Mouse (Mus musculus): ENCODE data around the gene Bap1. TPM values are rescaled to one million over a fixed set of nuclear protein-coding genes. Genes with fewer than 3 reads are reported as not detected.

The Bap1 gene
- polyA plus RNA-seq, 1 experiment from 2014 or later: 124 TPM

DNA sequence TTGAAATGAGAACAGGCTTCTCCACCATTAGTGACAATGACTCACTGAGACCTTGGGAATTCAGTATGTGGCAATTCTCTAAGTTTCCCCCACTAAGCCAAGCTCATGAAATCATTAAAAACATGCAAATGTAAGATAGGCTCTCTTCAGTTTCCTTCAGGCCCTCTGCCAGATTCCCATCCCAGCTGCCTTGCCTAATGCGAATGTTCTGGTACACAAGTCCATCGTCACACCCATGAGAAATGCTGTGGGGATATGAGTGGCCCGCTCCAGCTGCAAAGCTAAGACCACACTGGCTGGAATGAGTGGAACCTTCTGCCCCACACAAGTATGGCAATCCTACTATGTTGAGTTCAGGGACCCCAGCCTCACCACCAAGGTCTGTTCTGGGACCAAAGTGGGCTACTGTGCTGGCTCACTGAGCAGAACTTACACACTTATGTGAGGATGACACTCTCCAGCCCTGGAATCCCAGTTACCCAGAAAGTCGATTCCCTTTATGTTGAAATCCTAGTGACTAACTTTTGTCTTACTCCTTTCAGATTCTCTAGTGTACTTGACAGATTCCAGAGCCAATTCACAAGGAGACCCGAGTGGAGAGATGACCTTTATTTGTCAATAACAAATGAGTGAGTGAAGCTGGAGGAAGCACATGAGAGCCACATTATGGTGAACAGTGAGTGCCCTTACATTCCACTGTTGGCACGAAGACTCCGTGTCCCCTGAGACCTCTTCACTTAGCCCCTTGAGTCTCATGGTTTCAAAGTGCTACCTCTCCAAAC lies 14.0 kb upstream of the Bap1 start:
- Histone ChIP-seq H3K27ac (replicated peaks) (no peak overlapping the region), H3K9me3 (no peaks in the 10 kb centered on the region), H3K4me3 (no peak overlapping the region), H3K4me1 (no peaks in the 10 kb centered on the region), H3K9ac (replicated peaks) (no peak overlapping the region), H3K36me3 (no peaks in the 10 kb centered on the region), H3K4me2 (replicated peaks) (no peak overlapping the region), H3K27me3 (no peaks in the 10 kb centered on the region)
- WGBS: 87% methylated on average over 7 of the region's 7 CpGs
- no peak for ATAC-seq (ENCODE audit: low FRiP score, low read depth)

DNA sequence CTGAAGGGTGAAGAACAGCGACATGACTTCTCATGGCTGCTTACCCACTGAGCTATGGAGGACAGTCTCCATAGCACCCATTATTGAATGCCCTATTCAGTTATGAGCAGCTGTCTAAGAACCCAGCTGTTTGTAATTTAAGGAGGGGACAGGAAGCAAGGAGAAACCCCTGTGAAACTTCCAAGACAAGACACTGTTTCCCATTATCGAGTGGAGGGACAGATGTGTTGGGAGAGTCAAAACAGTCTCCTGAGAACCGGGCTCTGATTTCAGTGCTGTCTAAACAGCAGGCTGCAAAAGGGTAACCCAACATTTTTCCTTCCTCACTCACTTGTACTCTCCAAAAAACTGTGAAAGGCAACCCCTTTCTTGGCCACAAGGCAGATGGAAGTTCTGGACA lies 10.7 kb upstream of the Bap1 start:
- WGBS: 75% methylated on average over 3 of the region's 3 CpGs
- no peaks in the 10 kb centered on the region for H3K9me3 ChIP-seq
- no peak overlapping the region for H3K4me2 ChIP-seq (replicated peaks)
- ATAC-seq (ENCODE audit: low FRiP score, low read depth): no peak
- no peak overlapping the region for H3K4me3 ChIP-seq
- H3K9ac ChIP-seq (replicated peaks): no peak overlapping the region
- H3K27ac ChIP-seq (replicated peaks): no peak overlapping the region
- no peaks in the 10 kb centered on the region for H3K27me3 ChIP-seq
- H3K4me1 ChIP-seq: no peaks in the 10 kb centered on the region
- H3K36me3 ChIP-seq: no peaks in the 10 kb centered on the region

GRCm38 (mm10) chr14:31244777-31245176 lies 6.5 kb upstream of the Bap1 start:
- Histone ChIP-seq H3K27ac (replicated peaks) (no peak overlapping the region), H3K4me2 (replicated peaks) (no peak overlapping the region), H3K9ac (replicated peaks) (no peak overlapping the region), H3K27me3 (no peaks in the 10 kb centered on the region), H3K4me3 (no peak overlapping the region), H3K36me3 (no peaks in the 10 kb centered on the region), H3K9me3 (no peaks in the 10 kb centered on the region), H3K4me1 (no peaks in the 10 kb centered on the region)
- 88% methylated on average over 1 of the region's 1 CpGs for WGBS
- ATAC-seq (ENCODE audit: low FRiP score, low read depth): no peak

- no peak overlapping the region for H3K4me2 ChIP-seq (replicated peaks)
- 76% methylated on average over 1 of the region's 1 CpGs for WGBS
- no peaks in the 10 kb centered on the region for H3K36me3 ChIP-seq
Measured at GRCm38 (mm10) chr14:31245946-31246345, 5.3 kb upstream of the Bap1 start.

GRCm38 (mm10) chr14:31248396-31248795 lies 2.9 kb upstream of the Bap1 start:
- ATAC-seq (ENCODE audit: low FRiP score, low read depth): no peak
- Histone ChIP-seq H3K27ac (replicated peaks) (no peak overlapping the region), H3K27me3 (no peaks in the 10 kb centered on the region), H3K36me3 (peaks cover 6% of the 10 kb centered on the region), H3K4me1 (peaks cover 9% of the 10 kb centered on the region), H3K4me3 (no peak overlapping the region), H3K9ac (replicated peaks) (no peak overlapping the region), H3K4me2 (replicated peaks) (no peak overlapping the region), H3K9me3 (no peaks in the 10 kb centered on the region)
- WGBS: 91% methylated on average over 6 of the region's 6 CpGs

More at GRCm38 (mm10) chr14:31245946-31246345, 5.3 kb upstream of the Bap1 start:
- Histone ChIP-seq H3K27ac (replicated peaks) (no peak overlapping the region), H3K9ac (replicated peaks) (no peak overlapping the region), H3K9me3 (no peaks in the 10 kb centered on the region), H3K27me3 (no peaks in the 10 kb centered on the region), H3K4me1 (no peaks in the 10 kb centered on the region), H3K4me3 (no peak overlapping the region)
- no peak for ATAC-seq (ENCODE audit: low FRiP score, low read depth)

DNA sequence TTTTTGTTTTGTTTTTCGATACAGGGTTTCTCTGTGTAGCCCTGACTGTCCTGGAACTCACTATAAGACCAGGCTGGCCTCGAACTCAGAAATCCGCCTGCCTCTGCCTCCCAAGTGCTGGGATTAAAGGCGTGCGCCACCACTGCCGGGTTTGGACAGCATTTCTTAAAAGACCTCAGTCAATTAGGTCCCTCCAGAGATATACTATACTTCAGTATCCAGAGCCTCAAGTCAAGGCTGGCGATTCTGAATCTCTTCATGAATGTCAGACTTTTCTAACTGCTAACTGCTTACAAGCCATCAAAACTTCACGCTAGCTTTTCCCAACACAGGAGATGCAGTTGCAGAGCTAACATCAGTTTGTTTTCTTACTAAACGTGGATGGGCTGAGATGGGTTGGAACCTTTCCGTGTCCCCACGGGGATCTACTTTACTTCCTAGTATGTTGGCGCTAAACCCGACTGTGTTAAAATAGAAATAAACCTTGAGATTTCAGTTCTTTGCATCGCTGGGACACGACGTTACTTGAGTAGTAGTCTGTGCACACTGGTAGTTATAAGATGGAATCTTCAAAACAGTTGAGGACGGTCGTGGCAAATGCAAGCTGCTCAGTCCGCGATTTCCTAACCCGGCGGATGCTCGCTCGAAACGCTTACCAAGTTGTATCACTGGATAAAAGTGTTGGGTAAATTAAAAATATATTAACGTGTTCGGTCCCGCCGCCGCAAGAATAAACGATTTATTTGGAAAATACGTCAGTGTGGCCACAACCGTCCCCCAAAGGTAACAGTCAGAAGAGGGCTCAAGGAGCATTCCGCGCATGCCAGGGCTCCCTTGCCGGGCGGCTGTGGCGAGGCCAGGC lies 797 bp upstream of the Bap1 start:
- 22% methylated on average over 38 of the region's 38 CpGs for whole genome bisulfite sequencing
- no peaks in the 10 kb centered on the region for H3K27me3 ChIP-seq
- ATAC-seq (ENCODE audit: low FRiP score, low read depth): peak; percentile 5; the same call in 1 of the 2 replicates

GRCm38 (mm10) chr14:31251626-31252025 lies 376 bp downstream of the Bap1 start:
- Histone ChIP-seq H3K4me3 (peak overlapping the region; percentile 85), H3K4me1 (peaks cover 9% of the 10 kb centered on the region), H3K27ac (replicated peaks) (peak overlapping the region; percentile 89), H3K9ac (replicated peaks) (peak overlapping the region; percentile 86), H3K27me3 (no peaks in the 10 kb centered on the region), H3K9me3 (no peaks in the 10 kb centered on the region), H3K36me3 (peaks cover 39% of the 10 kb centered on the region), H3K4me2 (replicated peaks) (peak overlapping the region; percentile 74)
- 3% methylated on average over 18 of the region's 18 CpGs for WGBS
- no peak; the same call in 1 of the 2 replicates for ATAC-seq (ENCODE audit: low FRiP score, low read depth)

More for the DNA sequence above, 797 bp upstream of the Bap1 start:
- peaks cover 9% of the 10 kb centered on the region for H3K4me1 ChIP-seq
- peak overlapping the region; percentile 86 for H3K9ac ChIP-seq (replicated peaks)
- H3K4me3 ChIP-seq: peak overlapping the region; percentile 85
- H3K9me3 ChIP-seq: no peaks in the 10 kb centered on the region
- H3K36me3 ChIP-seq: peaks cover 27% of the 10 kb centered on the region
- H3K4me2 ChIP-seq (replicated peaks): peak overlapping the region; percentile 74
- peak overlapping the region; percentile 89 for H3K27ac ChIP-seq (replicated peaks)

- Histone ChIP-seq H3K4me1 (peaks cover 9% of the 10 kb centered on the region), H3K4me2 (replicated peaks) (peak overlapping the region; percentile 74), H3K36me3 (peaks cover 43% of the 10 kb centered on the region), H3K27ac (replicated peaks) (no peak overlapping the region), H3K9me3 (no peaks in the 10 kb centered on the region), H3K4me3 (peak overlapping the region; percentile 85), H3K9ac (replicated peaks) (peak overlapping the region; percentile 86), H3K27me3 (no peaks in the 10 kb centered on the region)
- no peak for ATAC-seq (ENCODE audit: low FRiP score, low read depth)
- 94% methylated on average over 5 of the region's 5 CpGs for WGBS
Measured at GRCm38 (mm10) chr14:31252091-31252490, 841 bp downstream of the Bap1 start.

GRCm38 (mm10) chr14:31258476-31259050 lies 7.3 kb downstream of the Bap1 start:
- peaks cover 89% of the 10 kb centered on the region for H3K36me3 ChIP-seq
- ATAC-seq (ENCODE audit: low FRiP score, low read depth): no peak
- H3K9me3 ChIP-seq: no peaks in the 10 kb centered on the region
- H3K9ac ChIP-seq (replicated peaks): no peak overlapping the region
- H3K27me3 ChIP-seq: no peaks in the 10 kb centered on the region
- no peak overlapping the region for H3K4me3 ChIP-seq
- H3K4me1 ChIP-seq: no peaks in the 10 kb centered on the region
- H3K27ac ChIP-seq (replicated peaks): no peak overlapping the region
- 96% methylated on average over 14 of the region's 14 CpGs for WGBS
- H3K4me2 ChIP-seq (replicated peaks): no peak overlapping the region

DNA sequence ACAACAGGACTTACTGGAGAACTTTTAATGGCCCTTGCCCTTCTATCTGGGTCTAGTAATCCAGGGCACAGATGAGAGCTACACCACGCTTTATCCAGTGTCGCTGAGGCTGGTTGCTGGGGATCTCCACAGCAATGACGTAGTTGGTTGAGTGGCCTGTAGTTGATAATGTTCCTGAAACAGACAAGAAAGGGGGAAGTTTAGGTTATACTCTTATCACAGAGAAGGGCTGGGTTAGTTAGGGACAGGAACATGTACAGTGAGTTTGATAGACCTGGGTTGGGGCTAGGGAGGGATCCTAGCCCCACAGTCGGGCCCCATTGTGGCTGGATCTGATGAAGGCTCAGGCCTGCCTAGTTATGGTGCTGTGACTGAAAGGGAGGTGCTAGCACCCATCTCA lies 9.1 kb downstream of the Bap1 start:
- no peak overlapping the region for H3K4me2 ChIP-seq (replicated peaks)
- H3K36me3 ChIP-seq: peaks cover 71% of the 10 kb centered on the region
- no peak overlapping the region for H3K9ac ChIP-seq (replicated peaks)
- no peak overlapping the region for H3K27ac ChIP-seq (replicated peaks)
- H3K4me1 ChIP-seq: no peaks in the 10 kb centered on the region
- H3K27me3 ChIP-seq: no peaks in the 10 kb centered on the region
- H3K4me3 ChIP-seq: no peak overlapping the region
- no peak for ATAC-seq (ENCODE audit: low FRiP score, low read depth)
- 92% methylated on average over 4 of the region's 4 CpGs for WGBS
- H3K9me3 ChIP-seq: no peaks in the 10 kb centered on the region

DNA sequence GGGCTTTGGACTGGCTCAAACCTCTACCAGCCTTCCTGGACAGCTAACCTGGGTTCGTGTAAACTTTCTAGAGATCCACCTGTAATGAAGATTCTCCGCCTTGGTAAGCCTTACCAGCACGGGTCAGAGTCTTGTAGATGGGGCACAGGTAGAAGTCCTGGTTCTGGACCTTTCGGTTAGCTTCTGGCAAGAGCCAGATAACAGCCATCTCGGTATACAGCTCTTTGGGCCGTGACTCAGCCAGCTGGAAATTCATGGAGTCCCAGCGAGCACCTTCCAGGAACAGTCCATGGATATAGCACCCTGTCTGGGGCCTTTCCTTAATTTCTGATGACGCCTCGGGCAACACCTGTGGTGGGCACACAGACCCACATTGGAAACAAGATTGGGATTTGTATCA lies 9.7 kb downstream of the Bap1 start:
- 94% methylated on average over 9 of the region's 9 CpGs for WGBS
- Histone ChIP-seq H3K4me1 (no peaks in the 10 kb centered on the region), H3K4me3 (no peak overlapping the region), H3K9me3 (no peaks in the 10 kb centered on the region), H3K4me2 (replicated peaks) (no peak overlapping the region), H3K36me3 (peaks cover 66% of the 10 kb centered on the region), H3K27ac (replicated peaks) (no peak overlapping the region), H3K9ac (replicated peaks) (no peak overlapping the region), H3K27me3 (no peaks in the 10 kb centered on the region)
- no peak for ATAC-seq (ENCODE audit: low FRiP score, low read depth)

GRCm38 (mm10) chr14:31267649-31268048 lies 16.4 kb downstream of the Bap1 start:
- Histone ChIP-seq H3K9ac (replicated peaks) (no peak overlapping the region), H3K4me3 (no peak overlapping the region), H3K9me3 (no peaks in the 10 kb centered on the region), H3K27me3 (peaks cover 7% of the 10 kb centered on the region; the same call in 1 of the 2 replicates), H3K27ac (replicated peaks) (0 out of 2 replicates have a peak overlapping the region, but pooled peaks have one; percentile 55), H3K4me1 (peaks cover 28% of the 10 kb centered on the region), H3K4me2 (replicated peaks) (no peak overlapping the region), H3K36me3 (peaks cover 5% of the 10 kb centered on the region; the same call in 1 of the 2 replicates)
- ATAC-seq (ENCODE audit: low FRiP score, low read depth): no peak
- WGBS: 87% methylated on average over 11 of the region's 11 CpGs
